Mouse (Mus musculus): ENCODE data around the gene Rcn1. TPM values are rescaled to one million over a fixed set of nuclear protein-coding genes. Genes with fewer than 3 reads are reported as not detected.

Gene Rcn1
- polyA plus RNA-seq, 1 experiment: 73.8 TPM

DNA sequence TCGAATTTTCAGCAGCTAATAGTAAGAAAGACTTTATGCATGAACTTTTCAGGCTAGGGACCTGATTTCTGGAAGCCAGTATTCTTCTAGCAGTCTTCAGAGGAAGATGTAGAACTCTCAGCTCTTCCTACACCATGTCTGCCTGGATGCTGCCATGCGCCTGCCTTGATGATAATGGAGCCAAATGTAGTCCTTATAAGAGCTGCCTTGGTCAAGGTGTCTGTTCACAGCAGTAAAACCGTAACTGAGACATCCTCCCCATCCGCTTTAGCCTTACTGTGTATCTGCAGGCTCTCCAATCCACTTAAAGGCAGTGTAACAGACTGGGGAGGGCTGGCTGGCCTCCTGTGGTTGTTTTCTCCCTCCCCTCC is 7.7 kb downstream of the Rcn1 start:
- no peaks in the 10 kb centered on the region for H3K4me1 ChIP-seq (ENCODE audit: control insufficient read depth, insufficient read depth, low read length)
- H3K27ac ChIP-seq (ENCODE audit: insufficient read depth, low read length): no peak overlapping the region
- peaks cover 21% of the 10 kb centered on the region for H3K36me3 ChIP-seq (ENCODE audit: control insufficient read depth, insufficient read depth, low read length, poor library complexity, severe bottlenecking)
- no peak overlapping the region for H3K9ac ChIP-seq (ENCODE audit: low read depth, poor library complexity, severe bottlenecking)
- no peaks in the 10 kb centered on the region for H3K27me3 ChIP-seq (ENCODE audit: control insufficient read depth, insufficient read depth, low read length, poor library complexity, severe bottlenecking)
- H3K4me3 ChIP-seq (ENCODE audit: low read depth, low read length): no peak overlapping the region
- H3K9me3 ChIP-seq (replicated peaks; ENCODE audit: control insufficient read depth, insufficient read depth, low read length, poor library complexity, severe bottlenecking): 0 out of 2 replicates have a peak, but pooled peaks cover 4% of the 10 kb centered on the region
- TF ChIP-seq CTCF (IDR thresholded peaks at IDR 0.05; ENCODE audit: low read depth, low read length) (no peak), POLR2A (IDR thresholded peaks at IDR 0.05; ENCODE audit: insufficient read depth, low read length) (no peak), EP300 (IDR thresholded peaks at IDR 0.05; ENCODE audit: insufficient read depth, low read depth, low read length) (no peak)

- TF ChIP-seq EP300 (IDR thresholded peaks at IDR 0.05; ENCODE audit: insufficient read depth, low read depth, low read length) (no peak), CTCF (IDR thresholded peaks at IDR 0.05; ENCODE audit: low read depth, low read length) (no peak), POLR2A (IDR thresholded peaks at IDR 0.05; ENCODE audit: insufficient read depth, low read length) (no peak)
- peaks cover 23% of the 10 kb centered on the region for H3K36me3 ChIP-seq (ENCODE audit: control insufficient read depth, insufficient read depth, low read length, poor library complexity, severe bottlenecking)
Observed at GRCm38 (mm10) chr2:105390653-105391413, 8.3 kb downstream of the Rcn1 start.

DNA sequence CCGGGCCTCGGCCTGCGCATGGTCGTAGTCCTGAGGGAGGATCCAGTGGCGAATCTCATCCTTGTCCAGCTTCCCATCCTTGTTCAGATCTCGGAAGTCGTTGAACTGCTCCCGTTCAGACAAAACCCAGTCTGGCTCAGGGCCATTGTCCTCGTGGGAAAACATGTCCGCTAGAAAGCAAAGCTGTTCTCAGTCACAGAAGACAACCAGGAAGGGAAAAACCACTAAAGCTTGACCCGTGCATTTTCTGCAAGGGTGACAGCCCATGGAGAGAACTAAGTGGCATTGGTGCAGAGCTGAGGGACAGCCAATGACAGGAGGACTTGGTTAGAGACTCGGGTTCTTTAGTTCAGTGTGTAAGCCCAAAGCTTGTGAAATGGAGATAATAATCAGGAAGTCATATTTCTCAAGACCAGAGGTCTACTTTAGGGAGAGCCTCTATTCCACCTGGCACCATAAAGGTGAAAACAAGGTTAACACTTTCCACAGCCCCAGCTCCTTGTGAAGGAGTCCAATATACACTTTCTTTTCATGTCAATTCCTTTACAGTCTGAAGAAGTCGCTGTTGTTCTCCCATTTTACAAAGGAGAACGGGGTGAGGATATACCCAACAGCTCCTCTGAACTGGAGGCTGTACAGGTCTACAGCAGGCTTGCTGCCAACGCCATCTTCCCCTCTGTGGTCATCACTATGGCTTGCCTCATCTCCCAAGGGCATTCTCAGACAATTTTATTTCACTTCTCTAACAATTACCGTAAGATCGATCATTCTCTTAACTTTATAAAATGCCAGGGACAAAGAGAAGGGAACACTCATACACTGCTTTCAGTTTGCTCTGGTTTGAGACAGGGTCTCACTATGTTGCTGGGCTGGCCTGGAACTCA is 9.9 kb downstream of the Rcn1 start:
- H3K27ac ChIP-seq (ENCODE audit: insufficient read depth, low read length): no peak overlapping the region
- 0 out of 2 replicates have a peak, but pooled peaks cover 4% of the 10 kb centered on the region for H3K9me3 ChIP-seq (replicated peaks; ENCODE audit: control insufficient read depth, insufficient read depth, low read length, poor library complexity, severe bottlenecking)
- no peak overlapping the region for H3K4me3 ChIP-seq (ENCODE audit: low read depth, low read length)
- H3K9ac ChIP-seq (ENCODE audit: low read depth, poor library complexity, severe bottlenecking): no peak overlapping the region
- no peak for TF ChIP-seq CTCF (IDR thresholded peaks at IDR 0.05; ENCODE audit: low read depth, low read length)
- no peak for TF ChIP-seq EP300 (IDR thresholded peaks at IDR 0.05; ENCODE audit: insufficient read depth, low read depth, low read length)
- no peak for TF ChIP-seq POLR2A (IDR thresholded peaks at IDR 0.05; ENCODE audit: insufficient read depth, low read length)
- no peaks in the 10 kb centered on the region for H3K27me3 ChIP-seq (ENCODE audit: control insufficient read depth, insufficient read depth, low read length, poor library complexity, severe bottlenecking)
- peaks cover 21% of the 10 kb centered on the region for H3K36me3 ChIP-seq (ENCODE audit: control insufficient read depth, insufficient read depth, low read length, poor library complexity, severe bottlenecking)
- no peaks in the 10 kb centered on the region for H3K4me1 ChIP-seq (ENCODE audit: control insufficient read depth, insufficient read depth, low read length)

More at GRCm38 (mm10) chr2:105390653-105391413, 8.3 kb downstream of the Rcn1 start:
- H3K9me3 ChIP-seq (replicated peaks; ENCODE audit: control insufficient read depth, insufficient read depth, low read length, poor library complexity, severe bottlenecking): 0 out of 2 replicates have a peak, but pooled peaks cover 4% of the 10 kb centered on the region
- no peak overlapping the region for H3K9ac ChIP-seq (ENCODE audit: low read depth, poor library complexity, severe bottlenecking)
- H3K27me3 ChIP-seq (ENCODE audit: control insufficient read depth, insufficient read depth, low read length, poor library complexity, severe bottlenecking): no peaks in the 10 kb centered on the region
- no peak overlapping the region for H3K4me3 ChIP-seq (ENCODE audit: low read depth, low read length)
- H3K27ac ChIP-seq (ENCODE audit: insufficient read depth, low read length): no peak overlapping the region
- H3K4me1 ChIP-seq (ENCODE audit: control insufficient read depth, insufficient read depth, low read length): no peaks in the 10 kb centered on the region

DNA sequence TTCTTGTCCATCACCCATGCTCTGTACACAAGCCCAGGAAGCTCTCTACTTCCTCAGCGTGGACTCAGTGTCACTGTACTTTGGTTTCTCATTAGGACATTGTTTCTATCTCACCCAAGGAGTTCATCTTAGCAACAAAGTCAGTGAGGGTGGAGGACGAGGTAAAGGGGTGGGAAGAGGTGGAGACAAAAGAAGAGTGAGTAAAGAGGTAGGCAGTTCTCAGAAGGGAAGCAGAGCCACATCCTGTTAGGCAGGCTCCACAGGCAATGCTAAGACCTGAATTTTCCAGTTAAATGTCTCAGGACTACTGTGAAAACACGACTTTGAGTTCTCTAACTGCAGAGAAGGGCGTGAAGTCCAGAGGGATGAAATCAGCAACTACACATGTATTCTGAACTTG is 12.7 kb downstream of the Rcn1 start:
- Histone ChIP-seq H3K4me3 (ENCODE audit: low read depth, low read length) (no peak overlapping the region), H3K4me1 (ENCODE audit: control insufficient read depth, insufficient read depth, low read length) (no peaks in the 10 kb centered on the region), H3K9me3 (replicated peaks; ENCODE audit: control insufficient read depth, insufficient read depth, low read length, poor library complexity, severe bottlenecking) (no peaks in the 10 kb centered on the region), H3K27me3 (ENCODE audit: control insufficient read depth, insufficient read depth, low read length, poor library complexity, severe bottlenecking) (no peaks in the 10 kb centered on the region), H3K9ac (ENCODE audit: low read depth, poor library complexity, severe bottlenecking) (no peak overlapping the region), H3K36me3 (ENCODE audit: control insufficient read depth, insufficient read depth, low read length, poor library complexity, severe bottlenecking) (peaks cover 5% of the 10 kb centered on the region), H3K27ac (ENCODE audit: insufficient read depth, low read length) (no peak overlapping the region)
- TF ChIP-seq CTCF (IDR thresholded peaks at IDR 0.05; ENCODE audit: low read depth, low read length) (no peak), POLR2A (IDR thresholded peaks at IDR 0.05; ENCODE audit: insufficient read depth, low read length) (no peak), EP300 (IDR thresholded peaks at IDR 0.05; ENCODE audit: insufficient read depth, low read depth, low read length) (no peak)

- no peak overlapping the region for H3K9ac ChIP-seq (ENCODE audit: low read depth, poor library complexity, severe bottlenecking)
- no peaks in the 10 kb centered on the region for H3K9me3 ChIP-seq (replicated peaks; ENCODE audit: control insufficient read depth, insufficient read depth, low read length, poor library complexity, severe bottlenecking)
- H3K36me3 ChIP-seq (ENCODE audit: control insufficient read depth, insufficient read depth, low read length, poor library complexity, severe bottlenecking): peaks cover 5% of the 10 kb centered on the region
- no peak overlapping the region for H3K4me3 ChIP-seq (ENCODE audit: low read depth, low read length)
- H3K27me3 ChIP-seq (ENCODE audit: control insufficient read depth, insufficient read depth, low read length, poor library complexity, severe bottlenecking): no peaks in the 10 kb centered on the region
- TF ChIP-seq EP300 (IDR thresholded peaks at IDR 0.05; ENCODE audit: insufficient read depth, low read depth, low read length) (no peak), POLR2A (IDR thresholded peaks at IDR 0.05; ENCODE audit: insufficient read depth, low read length) (no peak), CTCF (IDR thresholded peaks at IDR 0.05; ENCODE audit: low read depth, low read length) (no peak)
- no peaks in the 10 kb centered on the region for H3K4me1 ChIP-seq (ENCODE audit: control insufficient read depth, insufficient read depth, low read length)
- H3K27ac ChIP-seq (ENCODE audit: insufficient read depth, low read length): no peak overlapping the region
Observed at GRCm38 (mm10) chr2:105384998-105385397, 14.1 kb downstream of the Rcn1 start.
